Mouse (Mus musculus) cerebellum, adult 11 months (tissue): ENCODE measurements around the gene St6galnac6.

Experiments used
- DNase-seq: peaks from one replicate; pipeline ENCODE4 v3.0.0; 2022

The St6galnac6 gene

GRCm38 (mm10) chr2:32644083-32644482 is 44.6 kb downstream of the St6galnac6 start:
- no peak for DNase-seq

DNA sequence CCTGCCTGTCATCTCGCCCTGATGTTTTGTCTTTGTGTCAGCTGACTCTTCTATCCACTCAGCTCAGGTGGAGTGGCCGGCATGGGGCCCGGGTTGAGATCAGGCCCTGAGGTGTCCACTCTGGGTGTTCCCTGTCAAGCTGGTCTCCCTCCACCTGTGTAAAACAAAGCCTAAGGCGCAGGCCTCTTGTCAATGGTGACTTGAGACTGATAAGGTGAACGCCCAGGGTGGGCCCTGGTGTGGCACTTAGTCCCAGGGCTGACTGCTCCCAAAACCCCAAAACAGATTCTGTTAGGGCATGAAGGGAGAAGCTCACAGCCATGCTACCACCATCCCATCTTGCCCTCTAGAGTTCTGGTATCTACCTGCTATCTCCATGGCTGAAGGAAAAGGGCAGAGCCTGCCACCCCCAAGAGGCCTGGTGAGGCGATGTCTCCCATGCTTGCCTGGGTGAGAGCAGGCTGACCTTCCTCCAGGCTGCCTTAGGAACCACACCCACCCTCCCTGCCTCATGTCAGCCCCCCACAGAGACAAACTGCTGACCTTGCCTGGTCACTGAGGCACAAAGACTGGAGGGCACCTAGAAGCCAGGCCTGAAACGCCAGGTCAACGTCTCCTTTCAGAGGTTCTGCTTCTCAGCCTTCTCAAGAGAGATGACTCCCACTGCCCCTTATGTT is 45.4 kb downstream of the St6galnac6 start:
- DNase-seq, result no peak

DNA sequence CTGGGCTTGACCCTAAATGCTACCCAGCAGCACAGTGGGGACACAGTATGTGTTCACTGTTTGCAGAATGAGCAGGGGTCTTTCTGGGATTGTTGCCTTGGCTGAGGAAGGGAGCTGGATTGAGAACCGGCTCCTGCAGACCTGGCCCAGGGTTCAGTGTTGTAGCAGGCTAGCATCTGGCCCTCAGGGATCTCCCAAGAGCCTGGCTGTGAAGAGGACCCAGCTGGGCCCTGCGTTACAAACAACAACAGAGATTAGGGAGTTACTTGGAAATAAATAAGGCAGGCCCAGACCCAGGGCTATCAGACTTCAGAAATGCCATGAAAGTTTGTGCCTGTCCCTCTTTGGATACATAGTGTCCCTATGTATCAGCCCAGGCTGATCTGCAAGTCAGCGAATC is 46.1 kb downstream of the St6galnac6 start:
- DNase-seq, result no peak

GRCm38 (mm10) chr2:32646379-32647056 is 47.0 kb downstream of the St6galnac6 start, which contains the start of gene Eng:
Gene Eng, plus strand, starts transcription at chr2:32646595.
- DNase-seq, result no peak

GRCm38 (mm10) chr2:32647366-32647765 is 47.9 kb downstream of the St6galnac6 start:
- DNase-seq, result no peak

- DNase-seq, result no peak
Observed at GRCm38 (mm10) chr2:32653764-32654163, 54.3 kb downstream of the St6galnac6 start.

DNA sequence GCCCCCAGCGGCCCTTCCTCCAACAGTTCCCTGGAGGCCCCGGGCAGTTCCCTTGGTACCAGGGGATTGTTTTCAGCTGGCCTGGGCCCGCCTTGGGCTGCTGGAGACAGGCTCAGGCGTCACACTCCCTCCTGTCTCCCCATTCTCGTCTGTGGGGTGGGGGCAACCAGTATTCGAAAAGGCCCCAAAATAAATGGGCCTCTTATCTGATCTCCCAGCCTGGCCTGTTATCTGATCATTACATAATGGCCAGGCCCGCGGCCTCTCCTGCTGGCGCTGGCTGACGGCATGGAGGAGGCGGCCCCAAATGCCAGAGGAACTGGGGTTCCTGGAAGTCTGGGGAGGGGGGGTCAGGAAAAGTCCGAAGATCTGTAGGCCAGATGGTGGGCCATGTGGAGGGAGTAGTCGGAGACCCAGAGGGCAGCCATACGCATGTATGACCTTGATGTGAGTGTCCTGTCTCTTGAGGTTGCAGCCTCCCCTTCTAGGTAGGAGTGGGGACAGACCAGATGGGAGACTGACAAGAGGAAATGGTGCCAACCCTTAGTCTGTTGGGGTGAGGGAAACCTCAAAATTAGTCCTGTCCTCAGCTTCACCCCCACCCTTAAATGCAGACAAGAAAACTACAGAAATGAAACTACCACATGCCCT is 55.4 kb downstream of the St6galnac6 start:
- no peak for DNase-seq

DNA sequence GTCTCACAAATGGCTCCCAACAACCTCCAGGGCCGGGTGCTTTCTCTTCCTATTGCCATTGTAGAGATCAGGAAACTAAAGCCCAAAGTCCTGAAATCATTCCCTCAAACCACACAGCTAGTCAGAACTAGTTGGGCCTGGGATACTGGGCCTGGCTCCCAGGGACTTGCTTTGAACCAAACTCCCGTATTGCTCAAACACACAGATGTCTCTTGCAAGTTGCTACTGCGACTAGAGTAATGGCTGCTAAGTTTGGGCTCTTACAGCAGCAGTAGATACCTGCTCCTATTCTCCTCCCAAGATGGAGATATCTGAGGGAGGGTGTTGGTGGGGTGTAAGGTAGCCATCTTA is 55.9 kb downstream of the St6galnac6 start:
- no peak for DNase-seq

DNA sequence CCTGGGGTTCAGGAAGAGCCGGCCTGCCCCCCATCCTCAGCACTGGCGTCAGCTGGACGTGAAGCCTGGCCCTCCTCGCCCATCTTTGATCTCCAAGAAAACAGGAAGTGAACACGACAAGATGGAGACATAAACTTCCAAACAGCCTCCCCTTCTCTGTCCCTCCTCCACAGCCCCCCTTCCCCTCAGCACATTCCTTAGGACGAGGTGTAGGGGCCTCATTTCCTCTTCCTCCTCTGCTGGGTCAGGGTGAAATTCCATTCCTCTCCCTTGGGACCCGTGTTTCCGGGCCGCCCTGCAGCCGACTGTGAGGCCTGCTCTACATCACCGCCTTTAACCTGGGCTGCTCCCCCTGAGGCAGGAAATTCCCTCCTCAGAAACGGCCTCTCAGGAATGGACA is 56.3 kb downstream of the St6galnac6 start:
- DNase-seq, result no peak

GRCm38 (mm10) chr2:32658873-32659272 is 59.4 kb downstream of the St6galnac6 start:
- DNase-seq, result no peak

- DNase-seq, result no peak
Observed at GRCm38 (mm10) chr2:32661509-32662107, 62.1 kb downstream of the St6galnac6 start.

DNA sequence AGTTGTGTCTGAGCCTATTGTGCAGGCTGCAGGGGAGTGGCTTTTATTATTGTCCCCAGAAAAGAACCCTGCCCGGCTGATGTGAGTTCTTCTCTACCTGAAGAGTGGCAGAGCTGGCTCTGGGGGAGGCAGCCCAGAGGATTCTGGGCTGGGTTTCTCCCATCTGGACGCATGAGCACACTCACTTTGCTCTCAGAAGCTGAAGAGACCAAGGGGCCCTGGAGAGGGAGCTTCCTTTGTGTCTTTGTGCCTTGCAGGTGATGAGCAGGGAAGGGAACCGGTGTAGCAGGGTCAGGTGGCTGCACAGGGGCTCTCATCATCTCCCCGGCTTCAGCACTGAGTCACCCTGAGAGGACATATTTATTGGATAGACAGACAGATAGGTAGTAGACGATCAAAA is 62.8 kb downstream of the St6galnac6 start:
- no peak for DNase-seq

- no peak for DNase-seq
Observed at GRCm38 (mm10) chr2:32665345-32665744, 65.8 kb downstream of the St6galnac6 start.

DNA sequence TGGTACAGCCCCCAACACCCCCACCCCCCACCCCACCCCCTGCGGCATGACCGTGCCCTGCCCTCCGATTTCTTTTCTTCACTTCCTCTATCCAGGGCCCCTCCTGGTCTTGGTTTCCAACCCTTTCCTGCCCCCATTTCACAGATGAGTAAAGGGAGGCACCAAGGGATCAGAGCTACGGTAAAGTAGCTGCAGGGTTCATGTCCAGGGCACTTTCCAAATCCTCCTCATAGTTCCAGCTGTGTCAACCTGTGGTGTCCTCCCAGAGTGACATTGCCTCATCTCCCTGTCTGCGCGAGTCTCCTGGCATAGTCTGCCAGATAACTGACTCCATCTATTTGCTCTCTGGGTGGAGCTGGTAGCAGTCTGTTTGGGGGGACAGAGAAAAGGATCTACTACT is 66.3 kb downstream of the St6galnac6 start:
- no peak for DNase-seq

- DNase-seq, result no peak
Observed at GRCm38 (mm10) chr2:32667775-32668174, 68.3 kb downstream of the St6galnac6 start.

- DNase-seq, result no peak
Observed at GRCm38 (mm10) chr2:32668176-32668575, 68.7 kb downstream of the St6galnac6 start.

- DNase-seq, result no peak
Observed at GRCm38 (mm10) chr2:32669876-32670275, 70.4 kb downstream of the St6galnac6 start.
